Mouse (Mus musculus) lung, postnatal 0 days (tissue): ENCODE measurements around the gene Tsr3.

Experiments used
- CTCF ChIP-seq: IDR thresholded peaks from 2 replicates; pipeline ENCODE4 v1.5.1; 2016; ENCODE audit warnings: antibody characterized with exemption, mild to moderate bottlenecking
- EP300 ChIP-seq: IDR thresholded peaks from 2 replicates; pipeline ENCODE4 v1.6.1; 2016; ENCODE audit warnings: antibody characterized with exemption, mild to moderate bottlenecking, control low read depth

DNA sequence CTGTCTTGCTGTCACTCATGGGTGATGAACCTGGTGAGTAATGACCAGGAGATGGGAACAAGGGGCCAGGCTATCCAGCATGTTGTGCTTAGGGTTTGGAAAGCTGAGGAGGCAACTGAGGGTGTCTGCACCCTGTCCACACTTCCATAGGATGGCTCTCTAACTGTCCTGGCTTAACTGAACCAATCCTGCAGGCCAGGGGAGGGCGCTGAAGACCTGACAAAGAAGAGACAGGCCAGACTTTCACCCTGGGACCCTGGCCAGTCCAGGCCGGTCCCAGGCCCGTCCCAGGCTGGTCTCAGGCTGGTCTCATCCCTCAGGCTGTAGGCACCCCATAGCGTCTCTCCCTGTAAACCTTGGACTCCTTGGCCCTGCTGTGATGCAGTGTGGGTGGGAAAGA, 50.4 kb downstream of the Tsr3 start:
- TF ChIP-seq CTCF (peak; percentile 25; the same call in 1 of the 2 replicates), EP300 (no peak)
